Mouse (Mus musculus): Measurements from ENCODE around the gene Acd.

Gene Acd

GRCm38 (mm10) chr8:105700566-105700965 is 336 bp downstream of the Acd start:
- peak; percentile 67 for DNase-seq

DNA sequence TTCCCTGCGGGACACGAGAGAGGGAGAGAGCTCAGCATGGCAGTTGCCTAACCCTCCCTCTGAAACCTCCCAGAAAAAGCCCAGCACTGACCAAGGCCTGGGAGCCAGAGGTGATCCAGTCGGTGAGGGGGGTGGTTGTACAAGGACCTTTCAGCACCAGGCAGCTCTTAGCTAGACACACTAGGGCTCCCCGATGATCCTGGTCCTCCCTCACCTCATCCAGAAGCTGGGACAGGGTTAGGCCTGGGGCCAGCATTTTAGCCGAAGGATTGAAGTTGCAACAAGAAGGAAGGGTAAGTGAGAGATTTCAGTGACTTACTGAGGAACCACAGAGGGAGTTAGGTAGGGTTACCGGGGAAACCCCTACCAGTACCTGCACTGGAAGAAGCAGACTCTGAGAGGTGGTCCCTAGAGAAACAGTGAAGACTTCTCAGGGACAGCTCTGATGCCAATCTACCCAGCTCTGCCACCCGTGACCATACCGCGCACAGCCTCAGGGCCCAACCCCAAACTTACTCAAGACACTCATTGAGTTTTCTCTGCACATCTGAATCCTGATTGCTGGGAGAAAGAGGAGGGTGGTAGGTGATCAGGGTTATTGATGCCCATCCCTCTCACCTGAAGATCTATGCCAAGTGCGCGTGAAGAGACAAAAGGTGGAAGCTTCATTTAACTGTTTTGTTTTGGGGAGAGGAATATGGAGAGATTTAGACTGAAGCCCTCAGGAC is 1.2 kb downstream of the Acd start:
- no peak for DNase-seq

- DNase-seq, result no peak
These were observed 2.2 kb downstream of the Acd start for GRCm38 (mm10) chr8:105698734-105699133.

GRCm38 (mm10) chr8:105697196-105697780 is 3.6 kb downstream of the Acd start:
- DNase-seq, result no peak

DNA sequence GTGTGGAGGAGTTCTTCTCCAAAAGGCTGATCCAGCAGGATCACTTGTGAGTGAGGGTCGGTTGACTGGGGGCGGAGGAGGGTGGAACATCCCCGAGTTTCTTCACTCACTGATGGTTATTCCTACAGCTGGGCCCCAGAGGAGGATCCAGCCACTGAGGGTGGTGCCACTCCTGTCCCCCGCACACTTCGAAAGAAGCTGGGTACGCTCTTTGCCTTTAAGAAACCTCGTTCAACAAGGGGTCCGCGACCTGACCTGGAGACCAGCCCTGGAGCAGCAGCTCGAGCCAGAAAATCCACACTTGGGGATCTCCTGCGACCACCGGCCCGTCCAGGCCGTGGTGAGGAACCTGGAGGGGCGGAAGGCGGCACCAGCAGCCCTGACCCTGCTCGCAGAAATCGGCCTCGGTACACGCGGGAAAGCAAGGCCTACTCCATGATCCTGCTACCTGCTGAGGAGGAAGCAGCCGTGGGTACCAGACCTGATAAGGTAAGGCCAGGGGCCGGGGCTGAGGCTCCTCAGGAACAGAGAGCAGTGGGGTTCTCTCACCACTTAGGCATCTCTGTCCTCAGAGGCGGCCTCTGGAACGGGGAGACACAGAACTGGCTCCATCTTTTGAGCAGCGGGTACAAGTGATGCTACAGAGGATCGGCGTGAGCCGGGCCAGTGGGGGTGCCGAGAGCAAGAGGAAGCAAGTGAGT is 5.7 kb downstream of the Acd start:
- DNase-seq, result no peak

- DNase-seq, result no peak
These were observed 6.7 kb downstream of the Acd start for GRCm38 (mm10) chr8:105694051-105694799.

- DNase-seq, result peak; percentile 73
These were observed 7.3 kb downstream of the Acd start for GRCm38 (mm10) chr8:105693648-105694047.

- no peak for DNase-seq
These were observed 8.3 kb downstream of the Acd start for GRCm38 (mm10) chr8:105692449-105693182.

GRCm38 (mm10) chr8:105690978-105691377 is 9.9 kb downstream of the Acd start:
- DNase-seq, result no peak

- DNase-seq, result no peak
These were observed 10.9 kb downstream of the Acd start for GRCm38 (mm10) chr8:105689983-105690360.

- no peak for DNase-seq
These were observed 11.5 kb downstream of the Acd start for GRCm38 (mm10) chr8:105689256-105689982.

GRCm38 (mm10) chr8:105688242-105688752 is 12.6 kb downstream of the Acd start:
- DNase-seq, result no peak

- DNase-seq, result no peak
These were observed 13.4 kb downstream of the Acd start for GRCm38 (mm10) chr8:105687512-105687911.

GRCm38 (mm10) chr8:105686551-105686950 is 14.4 kb downstream of the Acd start:
- DNase-seq, result no peak

- DNase-seq, result peak; percentile 52
These were observed 15.1 kb downstream of the Acd start, which contains the start of gene Carmil2 for GRCm38 (mm10) chr8:105685796-105686308. Carmil2 (plus strand) TSS chr8:105686274.

- no peak for DNase-seq
These were observed 15.6 kb downstream of the Acd start for GRCm38 (mm10) chr8:105685325-105685724.

DNA sequence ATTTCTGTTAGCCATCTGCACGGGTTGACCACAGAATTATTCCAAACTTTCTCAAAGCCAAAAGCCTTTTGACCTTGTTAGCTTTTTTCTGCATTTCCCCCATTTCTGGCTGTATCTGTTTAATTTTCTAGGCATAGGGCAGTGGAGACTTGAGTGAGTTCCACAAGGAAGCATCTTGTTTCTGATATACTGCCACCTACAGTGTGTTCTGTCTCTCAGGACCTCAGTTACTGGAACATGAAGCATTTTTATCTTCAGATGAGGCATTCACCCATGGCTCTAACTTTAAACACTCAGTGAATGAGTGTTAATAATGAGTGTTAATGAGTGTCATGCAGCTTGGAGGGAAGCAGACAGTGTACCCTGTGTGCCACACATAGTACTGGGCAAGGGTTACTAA is 23.0 kb downstream of the Acd start:
- no peak for DNase-seq

DNA sequence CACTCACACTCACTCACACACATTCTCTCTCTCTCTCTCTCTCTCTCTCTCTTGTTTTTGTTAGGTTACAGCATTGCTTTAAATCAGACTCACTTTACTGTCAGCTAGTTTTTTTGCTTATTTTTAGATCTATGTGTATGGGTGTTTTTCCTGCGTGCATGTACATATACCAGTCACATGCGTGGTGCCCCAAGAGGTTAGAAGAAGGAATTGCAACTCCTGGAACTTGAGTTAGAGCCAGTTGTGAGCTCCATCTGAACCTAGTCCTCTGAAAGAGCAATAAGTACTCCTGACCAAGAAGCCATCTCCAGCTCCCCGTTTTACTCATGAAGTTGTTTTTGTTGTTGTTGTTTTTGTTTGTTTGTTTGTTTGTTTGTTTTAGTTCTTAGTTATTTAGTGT is 39.7 kb downstream of the Acd start:
- DNase-seq, result no peak

GRCm38 (mm10) chr8:105657641-105658040 is 43.3 kb downstream of the Acd start:
- DNase-seq, result no peak

DNA sequence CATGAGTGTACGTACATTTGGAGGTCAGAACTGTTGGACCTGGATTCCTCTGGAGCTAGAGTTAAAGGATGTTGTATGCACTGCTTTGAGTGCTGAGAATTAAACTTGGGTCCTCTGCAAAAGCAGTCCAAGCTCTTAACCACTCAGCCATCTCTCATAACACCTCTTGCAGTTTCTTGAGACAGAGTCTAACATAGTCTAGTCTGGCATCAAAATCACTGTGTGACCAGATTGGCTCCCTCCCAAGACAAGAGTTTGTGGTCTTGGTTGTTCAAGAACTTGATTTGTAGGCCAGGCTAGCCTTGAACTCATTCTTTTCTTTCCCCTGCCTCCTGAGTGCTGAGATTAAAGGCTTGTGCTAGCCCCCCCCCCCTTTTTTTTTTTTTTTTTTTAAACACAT is 52.0 kb downstream of the Acd start:
- no peak for DNase-seq

Data from liver (tissue).